Mouse (Mus musculus): ENCODE measurements around the gene Lbhd1. TPM values are rescaled to one million over a fixed set of nuclear protein-coding genes. Genes with fewer than 3 reads are reported as not detected.
"Not testable (repeated sequence)": the region's sequence is repeated elsewhere in the genome, so short reads cannot be mapped to it uniquely, and the experiment has no call there.

The Lbhd1 gene
- polyA plus RNA-seq (2016; fragmentation: Nextera tagmentation; extraction: Ambion mirVana), result 61.5 and 66.4 TPM in 2 replicates

DNA sequence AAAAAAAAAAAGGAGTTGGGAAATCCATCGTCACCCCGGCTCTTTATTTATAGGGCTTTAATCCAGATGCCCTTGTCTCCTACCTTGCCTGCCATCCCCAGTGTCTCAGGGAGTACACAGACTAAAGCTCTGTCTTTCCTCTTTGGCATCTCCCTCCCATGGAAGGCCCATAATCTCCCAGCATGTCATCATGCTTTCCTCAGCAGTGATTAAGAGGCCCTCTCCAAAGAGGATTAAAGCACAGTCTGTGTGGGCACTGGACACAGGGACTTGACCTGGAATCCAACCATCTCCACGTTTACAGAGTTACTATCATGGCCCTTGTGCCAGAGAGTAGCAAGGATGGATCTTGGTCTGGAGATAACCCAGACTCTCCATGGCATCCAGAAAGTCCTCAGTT, at the start of gene Lbhd1, which contains the start of gene Gm49403:
TSS of gene Lbhd1 (plus strand) at position 117 of the 400 bp plus-strand sequence.
TSS of gene Gm49403 (plus strand) at position 315 of the 400 bp plus-strand sequence.
- no peak for ATAC-seq (ENCODE audit: insufficient number of reproducible peaks, low FRiP score)
- H3K4me3 ChIP-seq, result no peak within 1 kb of the TSS
- peaks cover 17% of the 10 kb centered on the region for H3K4me1 ChIP-seq (replicated peaks)
- no peak within 1 kb of the TSS for H3K27ac ChIP-seq (ENCODE audit: poor library complexity, severe bottlenecking)
- H3K4me2 ChIP-seq, result no peak within 1 kb of the TSS
- no peaks in the 10 kb centered on the region for H3K27me3 ChIP-seq (replicated peaks)
- 71% methylated on average over 3 of the region's 3 CpGs for WGBS
- no peaks in the 10 kb centered on the region for H3K9me3 ChIP-seq (replicated peaks)
- H3K36me3 ChIP-seq, result no peaks in the 10 kb centered on the region
- no peak within 1 kb of the TSS for H3K9ac ChIP-seq

- H3K9me3 ChIP-seq (replicated peaks); H3K27me3 ChIP-seq (replicated peaks); H3K27ac ChIP-seq (ENCODE audit: poor library complexity, severe bottlenecking); ATAC-seq (ENCODE audit: insufficient number of reproducible peaks, low FRiP score); H3K4me2 ChIP-seq; H3K9ac ChIP-seq; H3K4me3 ChIP-seq: not testable (repeated sequence)
- H3K36me3 ChIP-seq, result peaks cover 35% of the 10 kb centered on the region
- peaks cover 30% of the 10 kb centered on the region for H3K4me1 ChIP-seq (replicated peaks)
- 96% methylated on average over 10 of the region's 10 CpGs for WGBS
Observed at GRCm38 (mm10) chr19:8836327-8836726, 47.2 kb upstream of the Lbhd1 start.

DNA sequence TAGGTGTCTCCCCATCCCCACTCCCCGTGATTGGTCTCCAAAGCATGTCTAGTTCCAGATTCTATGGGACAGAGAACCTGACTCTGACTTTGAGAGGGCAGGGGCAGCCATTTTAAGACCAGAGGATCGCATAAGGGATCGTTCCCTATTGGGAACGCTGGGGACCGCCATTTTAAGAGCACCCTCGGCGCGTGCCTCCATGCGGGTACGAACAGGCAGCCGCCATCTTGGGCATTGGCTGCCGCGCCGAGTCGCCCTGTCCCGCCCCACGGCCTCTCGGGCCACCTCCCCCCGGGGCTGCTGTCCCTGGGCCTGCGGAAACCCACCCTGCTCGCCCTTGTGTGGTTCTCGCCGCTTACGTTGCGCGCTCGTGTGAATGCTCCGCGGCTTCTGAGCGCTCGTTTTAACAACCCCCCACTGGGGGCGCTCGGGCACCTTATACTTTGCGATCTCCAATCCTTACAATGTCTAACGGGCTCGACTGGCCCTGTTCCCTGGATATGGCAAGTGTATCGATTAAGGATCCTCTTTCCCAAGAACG, 46.2 kb upstream of the Lbhd1 start, which contains the start of gene Bscl2:
TSS of gene Bscl2 (plus strand) at position 217 of the 541 bp plus-strand sequence.
- Histone ChIP-seq H3K9ac (peak within 1 kb of the TSS; percentile 67), H3K27me3 (replicated peaks) (no peaks in the 10 kb centered on the region), H3K27ac (ENCODE audit: poor library complexity, severe bottlenecking) (peak within 1 kb of the TSS; percentile 94), H3K4me2 (peak within 1 kb of the TSS; percentile 72), H3K36me3 (peaks cover 26% of the 10 kb centered on the region), H3K4me3 (peak within 1 kb of the TSS; percentile 60), H3K4me1 (replicated peaks) (peaks cover 30% of the 10 kb centered on the region), H3K9me3 (replicated peaks) (no peaks in the 10 kb centered on the region)
- ATAC-seq (ENCODE audit: insufficient number of reproducible peaks, low FRiP score), result peak; percentile 70
- WGBS, result 2% methylated on average over 38 of the region's 38 CpGs

- Histone ChIP-seq H3K27ac (ENCODE audit: poor library complexity, severe bottlenecking) (peak overlapping the region; percentile 94), H3K36me3 (peaks cover 22% of the 10 kb centered on the region), H3K27me3 (replicated peaks) (no peaks in the 10 kb centered on the region), H3K4me3 (peak overlapping the region; percentile 60), H3K9ac (peak overlapping the region; percentile 67), H3K4me2 (peak overlapping the region; percentile 72), H3K9me3 (replicated peaks) (no peaks in the 10 kb centered on the region), H3K4me1 (replicated peaks) (peaks cover 30% of the 10 kb centered on the region)
- WGBS, result 18% methylated on average over 15 of the region's 15 CpGs
- ATAC-seq (ENCODE audit: insufficient number of reproducible peaks, low FRiP score), result 0 out of 2 replicates have a peak, but pooled peaks have one; percentile 13
Observed at GRCm38 (mm10) chr19:8838041-8838730, 45.3 kb upstream of the Lbhd1 start.

- 49% methylated on average over 11 of the region's 11 CpGs for WGBS
- H3K27ac ChIP-seq (ENCODE audit: poor library complexity, severe bottlenecking), result peak within 1 kb of the TSS; percentile 94
- ATAC-seq (ENCODE audit: insufficient number of reproducible peaks, low FRiP score), result no peak
- H3K4me2 ChIP-seq, result peak within 1 kb of the TSS; percentile 82
- H3K9me3 ChIP-seq (replicated peaks), result no peaks in the 10 kb centered on the region
- peaks cover 14% of the 10 kb centered on the region for H3K36me3 ChIP-seq
- H3K9ac ChIP-seq, result peak within 1 kb of the TSS; percentile 80
- H3K4me3 ChIP-seq, result peak within 1 kb of the TSS; percentile 60
- no peaks in the 10 kb centered on the region for H3K27me3 ChIP-seq (replicated peaks)
- H3K4me1 ChIP-seq (replicated peaks), result peaks cover 30% of the 10 kb centered on the region
Observed at GRCm38 (mm10) chr19:8839103-8839907, 44.2 kb upstream of the Lbhd1 start, which contains the start of gene Gng3. Gng3 (minus strand) TSS chr19:8839194.

DNA sequence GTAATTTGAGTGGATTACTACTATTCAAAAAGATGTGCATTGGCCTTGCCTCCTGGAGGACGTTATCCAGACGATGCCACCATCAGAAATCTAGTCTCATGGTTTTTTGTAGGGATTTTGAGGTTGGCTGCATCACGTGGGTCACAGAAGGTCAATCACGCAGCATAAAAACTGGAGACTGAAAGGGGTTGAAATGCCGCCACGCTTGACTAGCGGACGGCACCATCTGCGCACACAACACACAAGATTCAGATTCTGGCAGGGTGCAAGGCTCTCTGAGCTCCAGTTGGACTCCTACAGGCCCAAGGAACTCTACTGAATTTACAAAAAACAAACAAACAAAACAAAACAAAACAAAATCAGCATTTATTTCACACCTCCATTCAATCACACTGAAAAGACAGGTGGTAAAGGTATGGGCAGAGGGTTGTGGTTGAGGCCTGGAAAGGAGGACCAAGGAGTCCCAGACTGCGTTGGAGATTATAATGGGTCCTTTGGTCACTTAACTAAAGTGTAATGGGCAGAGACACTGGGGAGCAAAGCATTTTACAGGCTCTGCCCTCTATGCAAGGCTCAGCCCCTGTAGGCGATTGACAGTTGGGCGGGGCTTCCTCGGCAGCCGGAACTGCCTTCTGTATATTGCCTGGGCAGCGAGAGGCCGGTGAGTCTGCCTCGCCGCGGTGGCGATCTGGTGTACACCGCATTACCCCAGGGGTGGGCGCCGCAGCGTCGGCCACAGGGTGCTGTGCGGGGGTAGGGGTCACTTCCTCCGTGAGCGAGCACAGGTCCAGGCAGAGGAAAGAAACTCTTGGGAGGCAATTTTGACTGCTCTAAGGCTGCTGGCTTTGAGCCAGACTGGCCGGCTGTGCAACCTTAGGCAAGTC, 43.4 kb upstream of the Lbhd1 start:
- Histone ChIP-seq H3K27me3 (replicated peaks) (no peaks in the 10 kb centered on the region), H3K9ac (peak overlapping the region; percentile 80), H3K4me1 (replicated peaks) (peaks cover 30% of the 10 kb centered on the region), H3K4me2 (peak overlapping the region; percentile 82), H3K4me3 (peak overlapping the region; percentile 58), H3K9me3 (replicated peaks) (no peaks in the 10 kb centered on the region), H3K27ac (ENCODE audit: poor library complexity, severe bottlenecking) (no peak overlapping the region), H3K36me3 (0 out of 2 replicates have a peak, but pooled peaks cover 8% of the 10 kb centered on the region)
- 21% methylated on average over 29 of the region's 29 CpGs for WGBS
- peak; percentile 76 for ATAC-seq (ENCODE audit: insufficient number of reproducible peaks, low FRiP score)

- Histone ChIP-seq H3K4me3 (peak overlapping the region; percentile 58; the same call in 1 of the 2 replicates), H3K27me3 (replicated peaks) (no peaks in the 10 kb centered on the region), H3K27ac (ENCODE audit: poor library complexity, severe bottlenecking) (no peak overlapping the region), H3K9me3 (replicated peaks) (no peaks in the 10 kb centered on the region), H3K4me1 (replicated peaks) (peaks cover 30% of the 10 kb centered on the region), H3K4me2 (peak overlapping the region; percentile 82), H3K36me3 (peaks cover 14% of the 10 kb centered on the region), H3K9ac (peak overlapping the region; percentile 80; the same call in 1 of the 2 replicates)
- WGBS, result 89% methylated on average over 7 of the region's 7 CpGs
- no peak for ATAC-seq (ENCODE audit: insufficient number of reproducible peaks, low FRiP score)
Observed at GRCm38 (mm10) chr19:8841012-8841411, 42.5 kb upstream of the Lbhd1 start.

- Histone ChIP-seq H3K36me3 (peaks cover 34% of the 10 kb centered on the region), H3K4me1 (replicated peaks) (peaks cover 28% of the 10 kb centered on the region), H3K27me3 (replicated peaks) (no peaks in the 10 kb centered on the region), H3K9me3 (replicated peaks) (no peaks in the 10 kb centered on the region), H3K27ac (ENCODE audit: poor library complexity, severe bottlenecking) (no peak overlapping the region), H3K9ac (no peak overlapping the region), H3K4me2 (no peak overlapping the region), H3K4me3 (no peak overlapping the region)
- ATAC-seq (ENCODE audit: insufficient number of reproducible peaks, low FRiP score), result no peak
- 84% methylated on average over 6 of the region's 6 CpGs for WGBS
Observed at GRCm38 (mm10) chr19:8842961-8843360, 40.6 kb upstream of the Lbhd1 start.

GRCm38 (mm10) chr19:8844371-8845129, 39.0 kb upstream of the Lbhd1 start:
- 61% methylated on average over 5 of the region's 5 CpGs for WGBS

DNA sequence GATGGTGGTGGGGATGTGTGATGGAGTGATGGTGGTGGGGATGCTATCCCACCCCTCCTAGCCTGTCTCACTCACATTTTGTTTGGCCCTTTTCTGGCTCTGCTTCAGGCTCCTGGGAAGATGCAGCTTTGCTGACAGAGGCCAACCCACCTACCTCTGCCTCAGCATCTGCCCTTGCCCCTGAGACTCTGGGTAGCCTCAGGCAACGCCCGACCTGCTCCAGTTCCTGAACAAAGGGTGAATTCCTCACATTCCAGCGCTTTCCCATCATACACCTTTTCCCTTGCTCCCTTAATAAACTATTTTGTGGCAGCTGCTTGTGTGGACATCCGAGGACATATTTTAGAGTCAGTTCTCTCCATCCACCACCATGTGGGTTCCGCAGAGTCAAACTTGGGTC, 35.2 kb upstream of the Lbhd1 start:
- no peaks in the 10 kb centered on the region for H3K9me3 ChIP-seq (replicated peaks)
- ATAC-seq (ENCODE audit: insufficient number of reproducible peaks, low FRiP score), result no peak

More at GRCm38 (mm10) chr19:8844371-8845129, 39.0 kb upstream of the Lbhd1 start:
- Histone ChIP-seq H3K36me3 (peaks cover 41% of the 10 kb centered on the region), H3K27me3 (replicated peaks) (no peaks in the 10 kb centered on the region), H3K9me3 (replicated peaks) (no peaks in the 10 kb centered on the region), H3K4me3 (no peak overlapping the region), H3K4me2 (no peak overlapping the region), H3K9ac (no peak overlapping the region), H3K27ac (ENCODE audit: poor library complexity, severe bottlenecking) (no peak overlapping the region), H3K4me1 (replicated peaks) (peaks cover 13% of the 10 kb centered on the region)
- no peak for ATAC-seq (ENCODE audit: insufficient number of reproducible peaks, low FRiP score)

More for the DNA sequence above, 35.2 kb upstream of the Lbhd1 start:
- no peak overlapping the region for H3K4me2 ChIP-seq
- peaks cover 35% of the 10 kb centered on the region for H3K36me3 ChIP-seq
- 76% methylated on average over 5 of the region's 5 CpGs for WGBS
- H3K9ac ChIP-seq, result no peak overlapping the region
- no peak overlapping the region for H3K4me3 ChIP-seq
- H3K27me3 ChIP-seq (replicated peaks), result no peaks in the 10 kb centered on the region
- H3K4me1 ChIP-seq (replicated peaks), result peaks cover 9% of the 10 kb centered on the region
- no peak overlapping the region for H3K27ac ChIP-seq (ENCODE audit: poor library complexity, severe bottlenecking)
